Mouse (Mus musculus) hindbrain, embryonic 12.5 days (tissue): Measurements from ENCODE around the gene Entpd2. TPM values are rescaled to one million over a fixed set of nuclear protein-coding genes. Genes with fewer than 3 reads are reported as not detected.
"Not testable (repeated sequence)": the region's sequence is repeated elsewhere in the genome, so short reads cannot be mapped to it uniquely, and the experiment has no call there.

Source experiments
- ATAC-seq: fragments of 200-750 bp; cut with Nextera tagmentation; 2 replicates; pipeline ENCODE4 v1.8.0; 2017; ENCODE audit warnings: moderate TSS enrichment; ENCODE audit not compliant: low FRiP score
- H3K27ac ChIP-seq: fragments of 300-500 bp; sonication (generic); 2 replicates; pipeline ENCODE4 v1.5.1; 2016; ENCODE audit warnings: mild to moderate bottlenecking
- H3K27me3 ChIP-seq: fragments of 300-500 bp; sonication (generic); 2 replicates; pipeline ENCODE4 v1.6.1; 2016; ENCODE audit warnings: mild to moderate bottlenecking
- H3K36me3 ChIP-seq: fragments of 300-500 bp; sonication (generic); 2 replicates; pipeline ENCODE4 v1.6.1; 2016; ENCODE audit warnings: mild to moderate bottlenecking
- H3K4me1 ChIP-seq: fragments of 300-500 bp; sonication (generic); 2 replicates; pipeline ENCODE4 v1.6.1; 2016
- H3K4me2 ChIP-seq: fragments of 300-500 bp; sonication (generic); replicated peaks from 2 replicates; pipeline ENCODE4 v1.6.1; 2016; ENCODE audit warnings: mild to moderate bottlenecking
- H3K4me3 ChIP-seq: fragments of 300-500 bp; sonication (generic); 2 replicates; pipeline ENCODE4 v1.5.1; 2016; ENCODE audit warnings: mild to moderate bottlenecking
- H3K9ac ChIP-seq: fragments of 300-500 bp; sonication (generic); 2 replicates; pipeline ENCODE4 v1.6.1; 2016; ENCODE audit warnings: mild to moderate bottlenecking, moderate library complexity
- H3K9me3 ChIP-seq: fragments of 300-500 bp; sonication (generic); replicated peaks from 2 replicates; pipeline ENCODE4 v1.6.1; 2016; ENCODE audit warnings: mild to moderate bottlenecking
- WGBS: fragments of 180-500 bp; shearing (Covaris S2); methylation state at CpG from one replicate; pipeline ENCODE4 v1.1.7; 2016; 5-methylcytosine and 5-hydroxymethylcytosine counted together
- polyA plus RNA-seq: library from polyadenylated mRNA; unstranded; fragments of >200 nt; fragmentation: Nextera tagmentation; extraction: Ambion mirVana; gene quantifications from 2 replicates; pipeline ENCODE4 v1.2.1, GENCODE M21; 2016

The Entpd2 gene
- polyA plus RNA-seq, 1 experiment from 2014 or later, result 0.22 TPM

GRCm38 (mm10) chr2:25398065-25398464, 2.4 kb downstream of the Entpd2 start:
- no peak overlapping the region for H3K4me3 ChIP-seq
- no peaks in the 10 kb centered on the region for H3K36me3 ChIP-seq
- H3K9me3 ChIP-seq, result no peaks in the 10 kb centered on the region
- no peak overlapping the region for H3K27ac ChIP-seq
- H3K4me1 ChIP-seq, result peaks cover 24% of the 10 kb centered on the region
- ATAC-seq, result no peak
- 91% methylated on average over 7 of the region's 7 CpGs for WGBS
- H3K4me2 ChIP-seq, result no peak overlapping the region
- H3K27me3 ChIP-seq, result peaks cover 85% of the 10 kb centered on the region
- no peak overlapping the region for H3K9ac ChIP-seq

GRCm38 (mm10) chr2:25399051-25399450, 3.4 kb downstream of the Entpd2 start, which contains the start of gene Npdc1:
Gene Npdc1 (plus strand): TSS chr2:25399351.
- no peaks in the 10 kb centered on the region for H3K36me3 ChIP-seq
- no peaks in the 10 kb centered on the region for H3K9me3 ChIP-seq
- no peak within 1 kb of the TSS for H3K4me2 ChIP-seq
- peaks cover 82% of the 10 kb centered on the region for H3K27me3 ChIP-seq
- H3K4me1 ChIP-seq, result peaks cover 30% of the 10 kb centered on the region
- WGBS, result 61% methylated on average over 8 of the region's 8 CpGs
- ATAC-seq, result no peak
- no peak within 1 kb of the TSS for H3K9ac ChIP-seq
- H3K27ac ChIP-seq, result no peak within 1 kb of the TSS
- no peak within 1 kb of the TSS for H3K4me3 ChIP-seq

- Histone ChIP-seq H3K36me3 (no peaks in the 10 kb centered on the region), H3K9ac (no peak overlapping the region), H3K4me1 (peaks cover 31% of the 10 kb centered on the region), H3K4me3 (peak overlapping the region; percentile 14), H3K27ac (no peak overlapping the region), H3K27me3 (peaks cover 70% of the 10 kb centered on the region), H3K4me2 (peak overlapping the region; percentile 44), H3K9me3 (no peaks in the 10 kb centered on the region)
- 21% methylated on average over 16 of the region's 16 CpGs for WGBS
- no peak for ATAC-seq
Measured at GRCm38 (mm10) chr2:25400291-25400690, 4.6 kb downstream of the Entpd2 start.

- H3K9ac ChIP-seq, result no peak overlapping the region
- 2% methylated on average over 17 of the region's 17 CpGs for WGBS
Measured at GRCm38 (mm10) chr2:25400764-25401163, 5.1 kb downstream of the Entpd2 start.

GRCm38 (mm10) chr2:25402377-25402971, 6.8 kb downstream of the Entpd2 start:
- Histone ChIP-seq H3K27ac (peak overlapping the region; percentile 87), H3K4me3 (peak overlapping the region; percentile 92), H3K27me3 (peaks cover 48% of the 10 kb centered on the region), H3K4me1 (peaks cover 31% of the 10 kb centered on the region), H3K4me2 (peak overlapping the region; percentile 68), H3K9me3 (no peaks in the 10 kb centered on the region), H3K36me3 (peaks cover 7% of the 10 kb centered on the region), H3K9ac (peak overlapping the region; percentile 99)
- peak; percentile 45 for ATAC-seq
- under 1% methylated on average over 13 of the region's 13 CpGs for WGBS

More at GRCm38 (mm10) chr2:25400764-25401163, 5.1 kb downstream of the Entpd2 start:
- Histone ChIP-seq H3K9me3 (no peaks in the 10 kb centered on the region), H3K4me1 (peaks cover 33% of the 10 kb centered on the region), H3K4me3 (peak overlapping the region; percentile 14), H3K27me3 (peaks cover 65% of the 10 kb centered on the region), H3K36me3 (no peaks in the 10 kb centered on the region), H3K4me2 (peak overlapping the region; percentile 44), H3K27ac (no peak overlapping the region)
- no peak for ATAC-seq

GRCm38 (mm10) chr2:25402972-25403601, 7.4 kb downstream of the Entpd2 start:
- peak; percentile 80 for ATAC-seq
- Histone ChIP-seq H3K9ac (peak overlapping the region; percentile 99), H3K36me3 (peaks cover 13% of the 10 kb centered on the region), H3K27me3 (peaks cover 42% of the 10 kb centered on the region), H3K27ac (peak overlapping the region; percentile 87), H3K4me3 (peak overlapping the region; percentile 92), H3K9me3 (no peaks in the 10 kb centered on the region), H3K4me2 (peak overlapping the region; percentile 68), H3K4me1 (peaks cover 31% of the 10 kb centered on the region)
- WGBS, result 1% methylated on average over 54 of the region's 54 CpGs

- H3K27me3 ChIP-seq, result peaks cover 33% of the 10 kb centered on the region
- peaks cover 21% of the 10 kb centered on the region for H3K36me3 ChIP-seq
- peak overlapping the region; percentile 92 for H3K4me3 ChIP-seq
- peak overlapping the region; percentile 99 for H3K9ac ChIP-seq
- ATAC-seq, result no peak
- H3K27ac ChIP-seq, result no peak overlapping the region
- 88% methylated on average over 4 of the region's 4 CpGs for WGBS
- peak overlapping the region; percentile 68 for H3K4me2 ChIP-seq
- peaks cover 31% of the 10 kb centered on the region for H3K4me1 ChIP-seq
- H3K9me3 ChIP-seq, result no peaks in the 10 kb centered on the region
Measured at GRCm38 (mm10) chr2:25403994-25404393, 8.3 kb downstream of the Entpd2 start.

GRCm38 (mm10) chr2:25408908-25409307, 13.2 kb downstream of the Entpd2 start:
- ATAC-seq, result no peak
- Histone ChIP-seq H3K9ac (no peak overlapping the region), H3K4me3 (no peak overlapping the region), H3K27ac (no peak overlapping the region), H3K36me3 (peaks cover 34% of the 10 kb centered on the region), H3K9me3 (no peaks in the 10 kb centered on the region), H3K4me2 (no peak overlapping the region), H3K27me3 (no peaks in the 10 kb centered on the region), H3K4me1 (peaks cover 21% of the 10 kb centered on the region)
- WGBS, result 85% methylated on average over 10 of the region's 10 CpGs

GRCm38 (mm10) chr2:25413436-25413835, 17.8 kb downstream of the Entpd2 start:
- not testable (repeated sequence) for H3K27ac ChIP-seq, H3K9ac ChIP-seq, ATAC-seq, H3K9me3 ChIP-seq, H3K4me3 ChIP-seq, H3K4me1 ChIP-seq, H3K4me2 ChIP-seq, H3K27me3 ChIP-seq
- peaks cover 19% of the 10 kb centered on the region for H3K36me3 ChIP-seq

GRCm38 (mm10) chr2:25417426-25417825, 21.8 kb downstream of the Entpd2 start:
- 10% methylated on average over 3 of the region's 3 CpGs for WGBS
- Histone ChIP-seq H3K9ac (no peak overlapping the region), H3K9me3 (no peaks in the 10 kb centered on the region), H3K4me3 (no peak overlapping the region), H3K4me1 (no peaks in the 10 kb centered on the region), H3K36me3 (no peaks in the 10 kb centered on the region), H3K4me2 (no peak overlapping the region), H3K27ac (no peak overlapping the region), H3K27me3 (no peaks in the 10 kb centered on the region)
- ATAC-seq, result no peak

GRCm38 (mm10) chr2:25421896-25422295, 26.2 kb downstream of the Entpd2 start:
- H3K27me3 ChIP-seq, result peaks cover 40% of the 10 kb centered on the region
- 20% methylated on average over 3 of the region's 3 CpGs for WGBS
- peak; percentile 55; the same call in 1 of the 2 replicates for ATAC-seq
- H3K4me3 ChIP-seq, result no peak overlapping the region
- H3K4me2 ChIP-seq, result no peak overlapping the region
- H3K36me3 ChIP-seq, result no peaks in the 10 kb centered on the region
- H3K9me3 ChIP-seq, result no peaks in the 10 kb centered on the region
- no peak overlapping the region for H3K9ac ChIP-seq
- H3K4me1 ChIP-seq, result no peaks in the 10 kb centered on the region
- no peak overlapping the region for H3K27ac ChIP-seq

- no peak within 1 kb of the TSS for H3K4me2 ChIP-seq
- H3K27me3 ChIP-seq, result peaks cover 40% of the 10 kb centered on the region
- no peak within 1 kb of the TSS for H3K27ac ChIP-seq
- no peaks in the 10 kb centered on the region for H3K4me1 ChIP-seq
- ATAC-seq, result no peak
- H3K9ac ChIP-seq, result 0 out of 2 replicates have a peak within 1 kb of the TSS, but pooled peaks have one; percentile 23
- WGBS, result 72% methylated on average over 17 of the region's 17 CpGs
- H3K4me3 ChIP-seq, result no peak within 1 kb of the TSS
- no peaks in the 10 kb centered on the region for H3K36me3 ChIP-seq
- no peaks in the 10 kb centered on the region for H3K9me3 ChIP-seq
Measured at GRCm38 (mm10) chr2:25422587-25423410, 27.1 kb downstream of the Entpd2 start, which contains the start of gene Fut7. Gene Fut7 (plus strand): TSS chr2:25423267.
